Mouse (Mus musculus): Measurements from ENCODE around the gene Rnf146. TPM values are rescaled to one million over a fixed set of nuclear protein-coding genes. Genes with fewer than 3 reads are reported as not detected.

Rnf146 gene
- 76.2 TPM for total RNA-seq (2023)

GRCm38 (mm10) chr10:29362197-29362900, at the start of gene Rnf146:
Rnf146 (minus strand) TSS chr10:29362442.

DNA sequence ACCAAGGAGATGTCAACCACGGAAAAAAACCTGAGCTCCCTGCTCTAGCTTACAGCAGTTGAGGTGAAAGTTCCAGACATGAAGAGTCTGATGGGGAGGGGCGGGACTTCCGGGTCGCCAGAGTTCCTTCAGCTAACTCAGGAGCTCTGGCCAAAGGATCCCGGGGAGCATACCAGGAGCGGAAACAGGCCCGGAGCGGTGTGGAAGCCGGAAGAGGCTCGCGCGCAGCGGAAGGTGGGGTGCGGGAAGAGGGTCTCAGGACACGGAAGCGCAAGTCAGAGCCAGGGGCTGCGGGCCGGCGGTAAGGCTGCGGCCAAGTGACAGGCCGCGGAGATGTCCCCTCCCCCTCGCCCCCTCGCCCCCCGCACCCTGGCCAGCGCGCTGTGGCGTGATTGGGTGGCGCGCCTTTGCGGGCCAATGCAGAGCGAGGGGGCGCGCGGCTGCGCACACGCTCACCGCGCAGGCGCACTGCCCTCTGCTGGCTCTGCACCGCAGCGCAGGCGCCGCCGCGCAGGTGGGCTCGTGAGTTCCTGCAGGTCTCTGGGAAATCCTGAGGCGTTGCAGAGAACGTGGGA, 49.1 kb downstream of the Rnf146 start, which contains the start of gene Echdc1:
Gene Echdc1 (plus strand): TSS at position 103 of the 575 bp plus-strand sequence.

Other genes starting within 250 kb of the Rnf146 start
- gene Soga3, start 218.6 kb downstream of the Rnf146 start, total RNA-seq (2023), result not detected
- not detected for gene Gm49353, start 163.5 kb downstream of the Rnf146 start, total RNA-seq (2023)
- not detected for gene 9330159F19Rik, start 150.8 kb downstream of the Rnf146 start, total RNA-seq (2023)
- 7.1 TPM for gene Echdc1, start 49.3 kb downstream of the Rnf146 start, total RNA-seq (2023)
- gene Rspo3, start 173.4 kb upstream of the Rnf146 start, total RNA-seq (2023), result not detected

Measured in CD4-positive naive resting alpha-beta T cell, adult 57 days (primary cell).